Mouse (Mus musculus) skeletal muscle tissue, adult 2 months (tissue): Measurements from ENCODE around the gene Lhb.
"Not testable (repeated sequence)": the region's sequence is repeated elsewhere in the genome, so short reads cannot be mapped to it uniquely, and the experiment has no call there.

Experiments
- DNase-seq: peaks from one replicate; pipeline ENCODE4 v3.0.0-alpha.2; 2012; ENCODE audit warnings: low read depth, low spot score

Lhb gene

GRCm38 (mm10) chr7:45455932-45456696, 35.5 kb downstream of the Lhb start:
- DNase-seq: no peak

GRCm38 (mm10) chr7:45456721-45457203, 36.1 kb downstream of the Lhb start:
- no peak for DNase-seq

GRCm38 (mm10) chr7:45457204-45458060, 36.8 kb downstream of the Lhb start:
- peak; percentile 84 for DNase-seq

- DNase-seq: peak; percentile 67
These were observed 38.3 kb downstream of the Lhb start for GRCm38 (mm10) chr7:45458748-45459563.

GRCm38 (mm10) chr7:45459564-45460140, 39.0 kb downstream of the Lhb start, which contains the start of gene Ftl1:
Gene Ftl1 (minus strand): TSS chr7:45459884.
- DNase-seq: peak; percentile 100

- DNase-seq: no peak
These were observed 39.8 kb downstream of the Lhb start for GRCm38 (mm10) chr7:45460377-45460776.

GRCm38 (mm10) chr7:45460860-45461314, 40.3 kb downstream of the Lhb start:
- DNase-seq: peak; percentile 76

GRCm38 (mm10) chr7:45461326-45461725, 40.7 kb downstream of the Lhb start:
- DNase-seq: no peak

GRCm38 (mm10) chr7:45461781-45462180, 41.2 kb downstream of the Lhb start:
- DNase-seq: no peak

GRCm38 (mm10) chr7:45462325-45462724, 41.7 kb downstream of the Lhb start:
- DNase-seq: no peak

GRCm38 (mm10) chr7:45462868-45463267, 42.2 kb downstream of the Lhb start:
- DNase-seq: not testable (repeated sequence)

- no peak for DNase-seq
These were observed 43.6 kb downstream of the Lhb start for GRCm38 (mm10) chr7:45463987-45464778.

GRCm38 (mm10) chr7:45465112-45465511, 44.5 kb downstream of the Lhb start:
- DNase-seq: no peak

GRCm38 (mm10) chr7:45465549-45465948, 44.9 kb downstream of the Lhb start:
- no peak for DNase-seq

- DNase-seq: peak; percentile 96
These were observed 45.9 kb downstream of the Lhb start, which contains the start of gene Bax for GRCm38 (mm10) chr7:45466283-45467089. Gene Bax (minus strand): TSS chr7:45466898.

GRCm38 (mm10) chr7:45467090-45467670, 46.6 kb downstream of the Lhb start:
- DNase-seq: no peak

GRCm38 (mm10) chr7:45470869-45471268, 50.2 kb downstream of the Lhb start:
- DNase-seq: peak; percentile 57
